Mouse (Mus musculus): Measurements from ENCODE around the gene Fgfrl1. TPM values are rescaled to one million over a fixed set of nuclear protein-coding genes. Genes with fewer than 3 reads are reported as not detected.
A peak's percentile ranks its signal among the peaks of the same experiment; 100 is the strongest.

The Fgfrl1 gene
- polyA plus RNA-seq, 1 experiment from 2014 or later = 21.2 TPM

- Histone ChIP-seq H3K4me1 (replicated peaks; ENCODE audit: control insufficient read depth, insufficient read depth) (peaks cover 3% of the 10 kb centered on the region), H3K9ac (ENCODE audit: low read length) (no peak overlapping the region), H3K27ac (replicated peaks) (no peak overlapping the region), H3K9me3 (ENCODE audit: control insufficient read depth, low read length) (no peaks in the 10 kb centered on the region), H3K4me2 (replicated peaks; ENCODE audit: low read depth) (no peak overlapping the region), H3K4me3 (ENCODE audit: low read depth, low read length) (no peak overlapping the region), H3K36me3 (ENCODE audit: control insufficient read depth, insufficient read depth, low read length) (peaks cover 16% of the 10 kb centered on the region; the same call in 1 of the 2 replicates), H3K27me3 (ENCODE audit: control insufficient read depth, insufficient read depth, low read length) (no peaks in the 10 kb centered on the region)
- TF ChIP-seq EP300 (optimal IDR thresholded peaks at IDR 0.05) (no peak), CTCF (IDR thresholded peaks at IDR 0.05; ENCODE audit: low read depth) (no peak)
- no peak for ATAC-seq (ENCODE audit: low FRiP score, low TSS enrichment)
- 98% methylated on average over 9 of the region's 9 CpGs for WGBS
- no peak for DNase-seq (ENCODE audit: low spot score)
These were observed 36.8 kb upstream of the Fgfrl1 start for GRCm38 (mm10) chr5:108655381-108655780.

- H3K4me3 ChIP-seq (ENCODE audit: low read depth, low read length) = no peak overlapping the region
- H3K27me3 ChIP-seq (ENCODE audit: control insufficient read depth, insufficient read depth, low read length) = no peaks in the 10 kb centered on the region
- H3K9me3 ChIP-seq (ENCODE audit: control insufficient read depth, low read length) = no peaks in the 10 kb centered on the region
- peaks cover 16% of the 10 kb centered on the region; the same call in 1 of the 2 replicates for H3K36me3 ChIP-seq (ENCODE audit: control insufficient read depth, insufficient read depth, low read length)
- H3K4me1 ChIP-seq (replicated peaks; ENCODE audit: control insufficient read depth, insufficient read depth) = peaks cover 5% of the 10 kb centered on the region
- TF ChIP-seq EP300 (optimal IDR thresholded peaks at IDR 0.05) (no peak), CTCF (IDR thresholded peaks at IDR 0.05; ENCODE audit: low read depth) (no peak)
- no peak overlapping the region for H3K27ac ChIP-seq (replicated peaks)
- ATAC-seq (ENCODE audit: low FRiP score, low TSS enrichment) (no peak), DNase-seq (ENCODE audit: low spot score) (no peak)
- no peak overlapping the region for H3K4me2 ChIP-seq (replicated peaks; ENCODE audit: low read depth)
- WGBS = 89% methylated on average over 15 of the region's 15 CpGs
- no peak overlapping the region for H3K9ac ChIP-seq (ENCODE audit: low read length)
These were observed 36.1 kb upstream of the Fgfrl1 start for GRCm38 (mm10) chr5:108655891-108656650.

DNA sequence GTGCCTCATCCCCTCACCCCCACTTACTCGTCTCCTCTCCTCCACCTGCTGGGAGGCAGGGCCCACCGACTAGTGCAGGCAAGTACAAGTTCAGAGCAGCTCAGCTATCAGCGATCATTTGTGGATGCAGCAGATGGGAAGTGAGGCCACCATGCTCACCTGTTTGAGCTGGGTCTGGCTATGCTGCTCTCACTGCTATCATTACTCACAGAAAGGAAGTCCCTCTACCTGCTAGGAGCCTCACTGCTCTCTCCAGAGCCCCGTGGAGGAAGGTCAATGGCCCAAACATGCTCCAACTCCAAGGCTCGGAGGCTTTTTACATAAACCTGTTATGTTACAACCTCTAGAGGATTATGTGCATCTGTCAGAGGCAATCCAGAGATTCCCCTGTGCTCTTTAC lies 34.8 kb upstream of the Fgfrl1 start:
- ATAC-seq (ENCODE audit: low FRiP score, low TSS enrichment) = no peak
- Histone ChIP-seq H3K4me1 (replicated peaks; ENCODE audit: control insufficient read depth, insufficient read depth) (peaks cover 5% of the 10 kb centered on the region), H3K27me3 (ENCODE audit: control insufficient read depth, insufficient read depth, low read length) (no peaks in the 10 kb centered on the region), H3K4me2 (replicated peaks; ENCODE audit: low read depth) (no peak overlapping the region), H3K36me3 (ENCODE audit: control insufficient read depth, insufficient read depth, low read length) (peaks cover 16% of the 10 kb centered on the region; the same call in 1 of the 2 replicates), H3K9ac (ENCODE audit: low read length) (no peak overlapping the region), H3K9me3 (ENCODE audit: control insufficient read depth, low read length) (no peaks in the 10 kb centered on the region), H3K4me3 (ENCODE audit: low read depth, low read length) (no peak overlapping the region), H3K27ac (replicated peaks) (no peak overlapping the region)
- 70% methylated on average over 5 of the region's 5 CpGs for WGBS
- TF ChIP-seq EP300 (optimal IDR thresholded peaks at IDR 0.05) (no peak), CTCF (IDR thresholded peaks at IDR 0.05; ENCODE audit: low read depth) (no peak)
- no peak for DNase-seq (ENCODE audit: low spot score)

DNA sequence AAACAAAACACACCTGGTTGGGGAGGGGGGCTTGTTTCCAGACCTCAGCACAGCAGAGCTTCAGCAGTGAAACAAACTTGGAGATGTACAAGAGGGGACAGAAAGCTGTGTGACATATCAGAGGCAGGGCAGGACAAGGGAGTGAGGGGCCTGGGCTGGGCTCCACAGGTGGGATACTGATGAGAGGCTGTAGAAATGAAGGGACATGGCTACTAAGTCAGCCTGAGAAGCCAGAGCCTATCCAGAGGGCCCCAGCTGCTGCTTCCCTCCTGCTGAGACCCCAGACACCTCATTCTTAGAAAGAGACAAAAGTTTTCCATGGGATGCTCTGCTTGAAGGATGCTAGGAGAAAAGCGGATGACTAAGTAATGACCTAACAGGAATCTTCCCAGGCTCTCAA lies 33.6 kb upstream of the Fgfrl1 start:
- Histone ChIP-seq H3K9me3 (ENCODE audit: control insufficient read depth, low read length) (no peaks in the 10 kb centered on the region), H3K4me1 (replicated peaks; ENCODE audit: control insufficient read depth, insufficient read depth) (peaks cover 5% of the 10 kb centered on the region), H3K4me2 (replicated peaks; ENCODE audit: low read depth) (no peak overlapping the region), H3K36me3 (ENCODE audit: control insufficient read depth, insufficient read depth, low read length) (peaks cover 11% of the 10 kb centered on the region; the same call in 1 of the 2 replicates), H3K27me3 (ENCODE audit: control insufficient read depth, insufficient read depth, low read length) (no peaks in the 10 kb centered on the region), H3K27ac (replicated peaks) (no peak overlapping the region), H3K4me3 (ENCODE audit: low read depth, low read length) (no peak overlapping the region), H3K9ac (ENCODE audit: low read length) (no peak overlapping the region)
- no peak for DNase-seq (ENCODE audit: low spot score)
- WGBS = 85% methylated on average over 1 of the region's 1 CpGs
- TF ChIP-seq EP300 (optimal IDR thresholded peaks at IDR 0.05) (no peak), CTCF (IDR thresholded peaks at IDR 0.05; ENCODE audit: low read depth) (no peak)
- no peak for ATAC-seq (ENCODE audit: low FRiP score, low TSS enrichment)

- ATAC-seq (ENCODE audit: low FRiP score, low TSS enrichment) = peak; percentile 61
- DNase-seq (ENCODE audit: low spot score) = no peak
- Histone ChIP-seq H3K4me3 (ENCODE audit: low read depth, low read length) (peak within 1 kb of the TSS; percentile 92), H3K9me3 (ENCODE audit: control insufficient read depth, low read length) (no peaks in the 10 kb centered on the region), H3K27ac (replicated peaks) (peak within 1 kb of the TSS; percentile 61), H3K27me3 (ENCODE audit: control insufficient read depth, insufficient read depth, low read length) (no peaks in the 10 kb centered on the region), H3K4me1 (replicated peaks; ENCODE audit: control insufficient read depth, insufficient read depth) (peaks cover 5% of the 10 kb centered on the region), H3K9ac (ENCODE audit: low read length) (peak within 1 kb of the TSS; percentile 92), H3K36me3 (ENCODE audit: control insufficient read depth, insufficient read depth, low read length) (0 out of 2 replicates have a peak, but pooled peaks cover 5% of the 10 kb centered on the region), H3K4me2 (replicated peaks; ENCODE audit: low read depth) (peak within 1 kb of the TSS; percentile 93)
- 8% methylated on average over 24 of the region's 24 CpGs for WGBS
- TF ChIP-seq EP300 (optimal IDR thresholded peaks at IDR 0.05) (no peak), CTCF (IDR thresholded peaks at IDR 0.05; ENCODE audit: low read depth) (no peak)
These were observed 32.2 kb upstream of the Fgfrl1 start, which contains the start of gene Idua for GRCm38 (mm10) chr5:108659698-108660631. Idua (plus strand) TSS chr5:108660331.
